Mouse (Mus musculus) T-helper 17 cell (primary cell): ENCODE measurements around the gene Muc13.

Source experiments
- in situ Hi-C, 2 experiments: fragments of 300-600 bp; cut with MboI, MseI; formaldehyde crosslinking; loops; 1 replicate in 1 of 2; 2 replicates in 1 of 2; pipeline ENCODE4 v1.15.1; 2025; ENCODE audit warnings: high pct_unique_total_duplicates in 2 of 2

Muc13 gene

GRCm38 (mm10) chr16:33768491-33769278 lies 25.2 kb upstream of the Muc13 start:
- in situ Hi-C loops, result no loop called here

DNA sequence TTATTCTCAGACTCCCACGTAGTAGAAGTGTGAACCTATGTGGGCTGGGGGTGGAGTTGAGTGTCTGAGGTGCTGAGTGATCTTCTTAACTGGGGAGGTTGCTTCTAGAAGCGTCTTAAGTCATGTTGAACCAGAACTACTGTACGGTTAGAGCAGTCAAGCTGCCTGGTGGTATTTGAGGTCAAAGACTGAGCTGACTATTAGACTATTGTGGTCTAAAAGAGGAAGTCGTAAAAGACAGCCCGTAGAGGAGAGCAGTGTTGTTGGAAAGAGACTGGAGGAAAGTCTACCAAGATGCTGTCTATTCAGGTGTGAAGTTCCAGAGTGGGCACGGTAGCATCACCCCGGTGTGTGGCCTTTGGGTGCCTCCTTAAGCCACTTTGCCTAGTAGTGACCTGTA lies 24.0 kb upstream of the Muc13 start:
- in situ Hi-C loops, result no loop called here

GRCm38 (mm10) chr16:33770778-33771454 lies 22.9 kb upstream of the Muc13 start:
- in situ Hi-C loops, result no loop called here

DNA sequence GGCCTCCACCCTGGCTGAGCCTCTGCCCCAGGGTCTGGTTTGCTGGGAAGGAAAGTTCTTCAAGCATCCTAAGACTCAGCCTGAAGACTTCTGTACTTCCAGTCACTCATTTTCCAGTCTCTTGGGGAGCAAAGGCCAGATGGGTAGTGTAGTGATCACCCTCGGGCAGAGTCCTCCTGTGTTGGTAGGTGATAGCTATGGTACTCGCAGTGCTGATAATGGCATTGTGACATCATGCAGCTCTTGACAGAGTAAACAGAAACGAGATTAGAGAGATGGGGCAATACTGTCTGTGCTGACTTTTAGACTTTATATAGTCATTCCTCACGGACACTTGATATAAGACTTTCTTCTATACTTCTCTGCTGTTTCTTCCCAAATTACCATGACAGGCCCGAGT lies 21.0 kb upstream of the Muc13 start:
- in situ Hi-C loops, result no loop called here

DNA sequence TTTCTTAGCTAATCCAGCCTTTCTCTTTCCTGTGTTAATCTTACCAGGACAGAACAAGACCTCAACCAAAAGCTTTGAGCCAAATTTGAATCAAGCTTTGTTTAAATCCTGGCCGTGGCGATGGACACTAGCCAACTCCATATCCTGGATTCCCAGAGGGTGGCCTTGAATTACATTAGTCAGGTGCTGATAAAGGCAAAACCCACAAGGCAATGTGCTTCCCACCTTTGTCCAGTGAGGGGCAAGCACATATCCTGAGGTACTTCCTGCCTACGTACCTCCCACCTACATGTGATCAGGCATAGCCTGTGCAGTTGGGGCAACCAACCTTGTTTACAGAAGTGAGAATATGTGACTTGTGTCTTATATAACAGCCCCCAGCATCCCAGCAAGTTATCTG lies 18.9 kb upstream of the Muc13 start:
- in situ Hi-C loops, result no loop called here

DNA sequence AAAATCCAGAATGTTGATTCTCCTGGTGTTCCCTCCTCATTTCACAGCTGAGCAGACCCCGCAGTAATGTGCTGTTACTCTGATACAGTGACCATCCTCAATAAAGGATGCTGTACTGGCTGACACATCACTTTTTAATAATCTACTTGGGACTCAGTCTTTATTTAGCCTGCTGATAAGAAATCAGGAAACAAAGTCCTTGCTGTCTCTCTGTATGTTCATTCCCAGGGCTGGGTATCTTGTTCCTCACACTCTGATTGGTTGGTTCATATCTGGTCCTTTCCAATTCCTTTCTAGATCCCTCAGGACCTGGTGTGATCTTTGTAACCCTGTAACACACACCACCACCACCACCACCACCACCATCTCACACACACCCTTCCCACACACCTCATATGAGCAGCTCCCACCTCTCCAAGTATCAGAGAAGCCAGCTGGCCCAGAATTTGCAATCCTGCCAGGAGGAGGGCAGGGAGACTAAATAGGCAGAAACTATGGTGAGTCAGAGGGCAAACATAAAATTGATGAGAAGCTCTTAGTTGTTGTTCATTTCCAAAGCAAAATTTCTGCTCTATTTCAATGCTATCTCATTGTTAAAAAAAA lies 18.0 kb upstream of the Muc13 start:
- in situ Hi-C loops, result no loop called here

DNA sequence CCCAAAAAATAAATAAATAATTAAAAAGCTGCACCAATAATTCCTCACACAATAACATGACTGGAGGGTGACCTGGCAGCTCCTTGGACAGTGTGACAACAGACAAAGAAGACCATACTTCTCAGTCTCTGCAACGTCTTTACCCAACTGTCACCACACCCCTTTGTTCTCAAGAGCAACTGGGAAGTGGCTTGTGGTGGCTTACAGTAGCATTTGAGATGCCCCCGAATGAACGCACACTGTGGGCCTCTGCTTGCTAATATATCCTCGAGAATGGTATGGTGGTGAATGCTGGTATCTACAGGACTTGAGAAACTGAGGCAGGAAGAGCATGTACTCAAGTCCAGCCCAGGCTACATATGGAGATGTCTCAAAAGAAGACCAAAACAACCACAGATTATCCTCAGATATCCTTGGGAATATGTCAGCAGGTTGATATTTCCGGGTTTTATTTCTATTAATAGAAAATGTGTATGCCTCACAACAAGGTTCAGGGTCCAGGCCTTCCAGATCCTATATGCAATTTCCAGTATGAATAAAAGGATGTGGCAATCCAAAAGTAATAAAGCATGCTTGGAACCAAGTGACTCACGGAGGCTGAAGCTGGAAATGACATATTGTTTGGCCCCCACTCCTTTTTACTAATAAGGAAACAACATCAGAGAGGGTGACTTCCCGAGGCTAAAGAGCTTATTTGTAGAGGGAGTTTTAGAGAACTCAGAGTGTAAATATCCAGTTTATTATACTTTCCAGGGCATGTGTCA lies 16.9 kb upstream of the Muc13 start:
- in situ Hi-C loops, result no loop called here

- in situ Hi-C loops, result no loop called here
Measured at GRCm38 (mm10) chr16:33777607-33778006, 16.2 kb upstream of the Muc13 start.

DNA sequence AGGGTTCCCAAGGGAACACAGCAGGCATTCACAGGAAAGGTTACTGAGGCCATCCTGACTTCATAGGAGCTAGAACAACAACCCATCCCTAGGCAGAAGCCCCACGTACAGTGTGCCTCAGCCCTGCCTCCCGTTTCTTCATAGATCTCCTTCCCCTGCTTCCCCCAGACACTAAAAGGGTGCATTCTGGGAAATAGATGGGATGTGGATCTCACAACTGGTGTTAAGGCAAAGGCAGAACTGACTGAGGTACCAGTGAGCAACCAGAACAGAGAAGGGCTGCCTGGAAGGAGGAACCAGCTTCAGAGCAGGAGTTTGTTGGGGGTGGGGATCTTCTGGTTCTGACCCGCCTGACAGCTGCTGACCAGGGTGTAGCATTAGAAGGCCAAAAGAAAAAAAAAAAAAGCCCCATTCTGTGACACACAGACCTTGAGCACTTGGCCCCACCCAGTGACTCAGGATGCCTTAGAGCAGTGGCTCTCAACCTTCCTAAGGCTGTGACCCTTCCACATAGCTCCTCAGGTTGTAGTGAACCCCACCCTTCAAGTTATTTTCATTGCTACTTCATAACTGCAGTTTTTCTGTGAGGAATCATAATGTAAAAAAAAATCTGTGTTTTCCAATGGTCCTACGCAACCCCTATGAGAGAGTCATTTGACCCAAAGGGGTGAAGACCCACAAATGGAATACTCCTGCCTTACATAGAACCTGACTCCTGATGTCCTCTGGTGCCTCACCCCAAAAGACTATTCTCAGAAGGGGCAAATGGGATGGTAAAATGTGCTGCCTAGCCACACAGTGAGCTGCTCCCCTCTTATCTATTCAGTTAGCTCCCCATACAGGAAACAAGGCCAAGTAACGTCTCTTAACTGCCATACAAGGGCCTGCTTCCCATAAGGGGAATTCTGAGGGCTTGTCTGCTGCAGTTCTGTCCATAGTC lies 11.8 kb upstream of the Muc13 start:
- in situ Hi-C loops, result loop anchor here in 1 of 2 experiments (5.0 kb wide), 1 partner anchor 35 kb away; no protein-coding TSS in a partner anchor

GRCm38 (mm10) chr16:33782729-33783091 lies 11.1 kb upstream of the Muc13 start:
- in situ Hi-C loops, result loop anchor here in 1 of 2 experiments (5.0 kb wide), 1 partner anchor 35 kb away; no protein-coding TSS in a partner anchor

- in situ Hi-C loops, result loop anchor here in 1 of 2 experiments (5.0 kb wide), 1 partner anchor 37 kb away; no protein-coding TSS in a partner anchor
Measured at GRCm38 (mm10) chr16:33784547-33784946, 9.3 kb upstream of the Muc13 start.

GRCm38 (mm10) chr16:33785092-33785704 lies 8.6 kb upstream of the Muc13 start:
- in situ Hi-C loops, result no loop called here

- in situ Hi-C loops, result no loop called here
Measured at GRCm38 (mm10) chr16:33786657-33787390, 7.0 kb upstream of the Muc13 start.

DNA sequence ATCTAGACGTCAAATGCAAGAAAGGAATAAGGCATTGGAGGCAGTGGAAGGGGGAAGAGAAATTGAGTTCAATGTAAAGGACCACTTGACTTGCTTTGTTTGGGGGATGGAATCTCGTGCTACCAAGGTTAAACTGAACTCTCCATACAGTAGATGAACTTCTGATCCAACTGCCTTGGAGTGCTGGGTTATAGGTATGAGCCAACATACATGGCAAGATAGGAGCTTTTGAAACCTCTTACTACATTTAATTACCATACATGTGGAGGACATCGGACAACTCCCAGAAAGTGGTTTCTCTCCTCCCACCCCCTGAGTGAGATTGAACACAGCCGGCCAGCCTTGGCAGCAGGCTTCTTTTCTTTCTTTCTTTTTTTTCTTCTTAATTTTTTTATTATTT lies 1.3 kb downstream of the Muc13 start:
- in situ Hi-C loops, result no loop called here

- in situ Hi-C loops, result no loop called here
Measured at GRCm38 (mm10) chr16:33795887-33796286, 2.0 kb downstream of the Muc13 start.

- in situ Hi-C loops, result no loop called here
Measured at GRCm38 (mm10) chr16:33796756-33797155, 2.9 kb downstream of the Muc13 start.

- in situ Hi-C loops, result no loop called here
Measured at GRCm38 (mm10) chr16:33797860-33798259, 4.0 kb downstream of the Muc13 start.

DNA sequence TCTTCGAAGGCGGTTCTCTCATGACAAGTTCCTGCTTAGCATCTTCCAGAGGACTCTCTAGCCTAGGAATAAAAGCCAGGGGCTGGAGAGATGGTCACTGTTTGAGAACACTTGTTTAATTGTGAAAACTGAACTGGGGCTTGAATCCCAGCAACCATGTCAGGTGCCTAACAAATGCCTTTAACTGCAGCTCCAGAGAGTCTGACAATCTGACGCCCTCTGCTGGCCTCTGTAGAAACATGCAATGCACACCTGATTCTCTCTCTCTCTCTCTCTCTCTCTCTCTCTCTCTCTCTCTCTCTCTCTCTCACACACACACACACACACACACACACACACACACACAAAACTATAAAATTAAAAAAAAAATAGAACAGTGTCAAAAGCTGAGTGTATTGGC lies 16.2 kb downstream of the Muc13 start:
- in situ Hi-C loops, result no loop called here

DNA sequence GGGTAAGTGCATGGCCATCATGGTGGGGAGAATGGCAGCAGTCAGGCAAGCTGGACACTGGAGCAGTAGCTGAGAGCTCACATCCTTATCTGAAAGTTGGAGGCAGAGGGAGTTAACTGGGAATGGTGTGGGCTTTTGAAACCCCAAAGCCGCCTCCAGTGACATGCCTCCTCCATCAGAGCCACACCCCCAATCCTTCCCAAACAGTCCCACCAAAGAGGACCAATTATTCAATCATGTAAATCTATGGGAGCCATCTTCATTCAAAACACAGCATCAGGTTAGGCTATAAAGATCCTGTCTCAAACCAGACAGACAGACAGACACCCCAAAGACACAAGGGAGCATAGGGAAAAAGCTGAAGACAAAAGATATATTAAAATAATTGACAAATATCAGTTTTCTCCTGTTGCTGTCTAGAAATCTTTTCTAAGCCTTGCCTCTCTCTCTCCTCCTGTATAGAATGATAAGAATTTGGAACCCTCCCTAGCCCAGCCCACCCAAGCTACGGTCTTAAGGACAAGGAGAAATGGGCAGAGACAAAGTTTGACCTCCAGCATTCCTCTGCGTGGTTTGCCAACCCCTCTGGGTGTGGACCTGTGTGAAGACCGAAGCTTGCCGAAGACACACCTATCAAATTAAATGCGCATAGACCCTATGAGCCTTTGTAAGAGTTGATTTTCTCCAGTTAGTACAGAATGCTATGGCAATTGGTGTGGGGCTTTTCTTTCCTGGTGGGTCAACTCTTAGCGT lies 24.8 kb downstream of the Muc13 start:
- in situ Hi-C loops, result loop anchor here (5.0 kb wide), 2 partner anchors 169 to 299 kb away; no protein-coding TSS in a partner anchor
